Mouse (Mus musculus) gastrocnemius, adult 18-20 months (tissue): ENCODE results near the gene Herc2. TPM values are rescaled to one million over a fixed set of nuclear protein-coding genes. Genes with fewer than 3 reads are reported as not detected.
"Not testable (repeated sequence)": the region's sequence is repeated elsewhere in the genome, so short reads cannot be mapped to it uniquely, and the experiment has no call there.

Source experiments
- DNase-seq: peaks from one replicate; pipeline ENCODE4 v3.0.0; 2021; ENCODE audit warnings: low spot score
- long read RNA-seq, 2 experiments: library from polyadenylated mRNA; stranded (forward); transcript quantifications; one replicate each; pipeline ENCODE4 v2.0.0; 2021
- total RNA-seq, 2 experiments: library from RNA; stranded (reverse); gene quantifications; 2 replicates each; pipeline ENCODE4 v1.2.3; 2021

The Herc2 gene
- 10 to 100 TPM; 49.6 to 52.6 TPM for total RNA-seq
- long read RNA-seq, experiment 1, full-length matches to known transcripts = 2 of 31 reads
- long read RNA-seq, experiment 1, partial matches to known transcripts = 28 of 31 reads
- long read RNA-seq, experiment 1, other reads (novel, unspliced or antisense) = 1 of 31 reads
- long read RNA-seq, experiment 2, partial matches to known transcripts = 35 of 39 reads
- long read RNA-seq, experiment 2, other reads (novel, unspliced or antisense) = 4 of 39 reads

GRCm38 (mm10) chr7:56049831-56050321, at the start of gene Herc2:
TSS of gene Herc2 (plus strand) at chr7:56050196.
- DNase-seq = peak; percentile 99

GRCm38 (mm10) chr7:56010318-56011017, 39.5 kb upstream of the Herc2 start:
- DNase-seq = no peak

GRCm38 (mm10) chr7:56011018-56011333, 39.0 kb upstream of the Herc2 start:
- DNase-seq = no peak

- DNase-seq = no peak
Measured at GRCm38 (mm10) chr7:56013261-56014001, 36.6 kb upstream of the Herc2 start.

- DNase-seq = not testable (repeated sequence)
Measured at GRCm38 (mm10) chr7:56014002-56014702, 35.8 kb upstream of the Herc2 start.

GRCm38 (mm10) chr7:56015172-56015571, 34.8 kb upstream of the Herc2 start:
- DNase-seq = no peak

- no peak for DNase-seq
Measured at GRCm38 (mm10) chr7:56015837-56016236, 34.2 kb upstream of the Herc2 start.

- no peak for DNase-seq
Measured at GRCm38 (mm10) chr7:56017761-56018160, 32.2 kb upstream of the Herc2 start.

GRCm38 (mm10) chr7:56018446-56018971, 31.5 kb upstream of the Herc2 start:
- no peak for DNase-seq

GRCm38 (mm10) chr7:56018972-56019929, 30.7 kb upstream of the Herc2 start:
- peak; percentile 46 for DNase-seq

GRCm38 (mm10) chr7:56019930-56020253, 30.1 kb upstream of the Herc2 start, which contains the start of gene Nipa1:
TSS of gene Nipa1 (minus strand) at chr7:56019954.
- no peak for DNase-seq

- DNase-seq = no peak
Measured at GRCm38 (mm10) chr7:56023586-56023985, 26.4 kb upstream of the Herc2 start.

GRCm38 (mm10) chr7:56042353-56042752, 7.6 kb upstream of the Herc2 start:
- DNase-seq = peak; percentile 75

GRCm38 (mm10) chr7:56043577-56044266, 6.3 kb upstream of the Herc2 start:
- no peak for DNase-seq

- no peak for DNase-seq
Measured at GRCm38 (mm10) chr7:56044267-56044629, 5.7 kb upstream of the Herc2 start.

GRCm38 (mm10) chr7:56047178-56047577, 2.8 kb upstream of the Herc2 start:
- DNase-seq = no peak

- DNase-seq = peak; percentile 35
Measured at GRCm38 (mm10) chr7:56050487-56050911, 503 bp downstream of the Herc2 start.

GRCm38 (mm10) chr7:56052996-56053395, 3.0 kb downstream of the Herc2 start:
- DNase-seq = no peak

- no peak for DNase-seq
Measured at GRCm38 (mm10) chr7:56055338-56055737, 5.3 kb downstream of the Herc2 start.

- no peak for DNase-seq
Measured at GRCm38 (mm10) chr7:56064876-56065275, 14.9 kb downstream of the Herc2 start.
